Mouse (Mus musculus): ENCODE results near the gene Tfrc. TPM values are rescaled to one million over a fixed set of nuclear protein-coding genes. Genes with fewer than 3 reads are reported as not detected.

Gene Tfrc
- polyA plus RNA-seq, 1 experiment from 2014 or later, result 37.0 TPM

GRCm38 (mm10) chr16:32662372-32662771 is 53.7 kb downstream of the Tfrc start:
- ATAC-seq (replicated peaks; ENCODE audit: low FRiP score, low read depth), result no peak
- Histone ChIP-seq H3K9me3 (replicated peaks; ENCODE audit: low read length) (no peaks in the 10 kb centered on the region), H3K27me3 (ENCODE audit: insufficient read depth, low read length) (no peaks in the 10 kb centered on the region), H3K4me2 (ENCODE audit: low read length) (peak overlapping the region; percentile 34), H3K4me3 (replicated peaks; ENCODE audit: low read depth, low read length) (no peak overlapping the region), H3K9ac (ENCODE audit: low read depth, low read length) (no peak overlapping the region), H3K4me1 (replicated peaks; ENCODE audit: insufficient read depth, low read length) (peaks cover 33% of the 10 kb centered on the region), H3K36me3 (ENCODE audit: insufficient read depth, low read length) (no peaks in the 10 kb centered on the region), H3K27ac (peak overlapping the region; percentile 81; the same call in 1 of the 2 replicates)
- no peak for DNase-seq (ENCODE audit: low spot score)
- WGBS, result 88% methylated on average over 7 of the region's 7 CpGs
- no peak for TF ChIP-seq CTCF (IDR thresholded peaks at IDR 0.05; ENCODE audit: low read depth)

- Histone ChIP-seq H3K36me3 (ENCODE audit: insufficient read depth, low read length) (no peaks in the 10 kb centered on the region), H3K4me2 (ENCODE audit: low read length) (no peak overlapping the region), H3K4me3 (replicated peaks; ENCODE audit: low read depth, low read length) (no peak overlapping the region), H3K27ac (no peak overlapping the region), H3K27me3 (ENCODE audit: insufficient read depth, low read length) (no peaks in the 10 kb centered on the region), H3K9me3 (replicated peaks; ENCODE audit: low read length) (no peaks in the 10 kb centered on the region), H3K9ac (ENCODE audit: low read depth, low read length) (no peak overlapping the region), H3K4me1 (replicated peaks; ENCODE audit: insufficient read depth, low read length) (peaks cover 32% of the 10 kb centered on the region)
- 78% methylated on average over 9 of the region's 9 CpGs for WGBS
- DNase-seq (ENCODE audit: low spot score), result no peak
- no peak for ATAC-seq (replicated peaks; ENCODE audit: low FRiP score, low read depth)
- TF ChIP-seq CTCF (IDR thresholded peaks at IDR 0.05; ENCODE audit: low read depth), result no peak
Observed at GRCm38 (mm10) chr16:32663231-32663858, 54.6 kb downstream of the Tfrc start.

GRCm38 (mm10) chr16:32664211-32664610 is 55.5 kb downstream of the Tfrc start:
- H3K9ac ChIP-seq (ENCODE audit: low read depth, low read length), result no peak overlapping the region
- H3K36me3 ChIP-seq (ENCODE audit: insufficient read depth, low read length), result no peaks in the 10 kb centered on the region
- ATAC-seq (replicated peaks; ENCODE audit: low FRiP score, low read depth) (no peak), DNase-seq (ENCODE audit: low spot score) (no peak)
- peaks cover 26% of the 10 kb centered on the region for H3K4me1 ChIP-seq (replicated peaks; ENCODE audit: insufficient read depth, low read length)
- no peak for TF ChIP-seq CTCF (IDR thresholded peaks at IDR 0.05; ENCODE audit: low read depth)
- H3K4me3 ChIP-seq (replicated peaks; ENCODE audit: low read depth, low read length), result no peak overlapping the region
- no peaks in the 10 kb centered on the region for H3K27me3 ChIP-seq (ENCODE audit: insufficient read depth, low read length)
- 87% methylated on average over 2 of the region's 2 CpGs for WGBS
- H3K9me3 ChIP-seq (replicated peaks; ENCODE audit: low read length), result no peaks in the 10 kb centered on the region
- H3K4me2 ChIP-seq (ENCODE audit: low read length), result no peak overlapping the region
- no peak overlapping the region for H3K27ac ChIP-seq

- H3K4me2 ChIP-seq (ENCODE audit: low read length), result no peak overlapping the region
- no peak for TF ChIP-seq CTCF (IDR thresholded peaks at IDR 0.05; ENCODE audit: low read depth)
- H3K36me3 ChIP-seq (ENCODE audit: insufficient read depth, low read length), result peaks cover 4% of the 10 kb centered on the region
- H3K27me3 ChIP-seq (ENCODE audit: insufficient read depth, low read length), result no peaks in the 10 kb centered on the region
- peak overlapping the region; percentile 76 for H3K27ac ChIP-seq
- no peak overlapping the region for H3K9ac ChIP-seq (ENCODE audit: low read depth, low read length)
- DNase-seq (ENCODE audit: low spot score) (peak; percentile 63), ATAC-seq (replicated peaks; ENCODE audit: low FRiP score, low read depth) (no peak)
- peaks cover 10% of the 10 kb centered on the region; the same call in 1 of the 2 replicates for H3K4me1 ChIP-seq (replicated peaks; ENCODE audit: insufficient read depth, low read length)
- H3K4me3 ChIP-seq (replicated peaks; ENCODE audit: low read depth, low read length), result no peak overlapping the region
- H3K9me3 ChIP-seq (replicated peaks; ENCODE audit: low read length), result no peaks in the 10 kb centered on the region
- 59% methylated on average over 11 of the region's 11 CpGs for WGBS
Observed at GRCm38 (mm10) chr16:32665851-32666665, 57.3 kb downstream of the Tfrc start.

- H3K36me3 ChIP-seq (ENCODE audit: insufficient read depth, low read length), result peaks cover 12% of the 10 kb centered on the region
- peak overlapping the region; percentile 76; the same call in 1 of the 2 replicates for H3K27ac ChIP-seq
- no peaks in the 10 kb centered on the region for H3K9me3 ChIP-seq (replicated peaks; ENCODE audit: low read length)
- H3K4me1 ChIP-seq (replicated peaks; ENCODE audit: insufficient read depth, low read length), result peaks cover 4% of the 10 kb centered on the region; the same call in 1 of the 2 replicates
- no peak overlapping the region for H3K4me3 ChIP-seq (replicated peaks; ENCODE audit: low read depth, low read length)
- no peak overlapping the region for H3K9ac ChIP-seq (ENCODE audit: low read depth, low read length)
- DNase-seq (ENCODE audit: low spot score) (no peak), ATAC-seq (replicated peaks; ENCODE audit: low FRiP score, low read depth) (no peak)
- 77% methylated on average over 9 of the region's 9 CpGs for WGBS
- TF ChIP-seq CTCF (IDR thresholded peaks at IDR 0.05; ENCODE audit: low read depth), result no peak
- no peaks in the 10 kb centered on the region for H3K27me3 ChIP-seq (ENCODE audit: insufficient read depth, low read length)
- H3K4me2 ChIP-seq (ENCODE audit: low read length), result no peak overlapping the region
Observed at GRCm38 (mm10) chr16:32666671-32667551, 58.2 kb downstream of the Tfrc start.

- no peak for TF ChIP-seq CTCF (IDR thresholded peaks at IDR 0.05; ENCODE audit: low read depth)
- Histone ChIP-seq H3K27ac (no peak overlapping the region), H3K9me3 (replicated peaks; ENCODE audit: low read length) (no peaks in the 10 kb centered on the region), H3K4me3 (replicated peaks; ENCODE audit: low read depth, low read length) (no peak overlapping the region), H3K9ac (ENCODE audit: low read depth, low read length) (no peak overlapping the region), H3K4me2 (ENCODE audit: low read length) (no peak overlapping the region), H3K4me1 (replicated peaks; ENCODE audit: insufficient read depth, low read length) (no peaks in the 10 kb centered on the region; the same call in 1 of the 2 replicates), H3K27me3 (ENCODE audit: insufficient read depth, low read length) (no peaks in the 10 kb centered on the region), H3K36me3 (ENCODE audit: insufficient read depth, low read length) (peaks cover 12% of the 10 kb centered on the region)
- WGBS, result 55% methylated on average over 3 of the region's 3 CpGs
- ATAC-seq (replicated peaks; ENCODE audit: low FRiP score, low read depth), result no peak
- DNase-seq (ENCODE audit: low spot score), result no peak
Observed at GRCm38 (mm10) chr16:32667552-32667872, 58.8 kb downstream of the Tfrc start.
